Mouse (Mus musculus): Measurements from ENCODE around the gene Ryr3. TPM values are rescaled to one million over a fixed set of nuclear protein-coding genes. Genes with fewer than 3 reads are reported as not detected.

Ryr3 gene
- polyA plus RNA-seq, 1 experiment from 2014 or later, result 0.24 TPM

DNA sequence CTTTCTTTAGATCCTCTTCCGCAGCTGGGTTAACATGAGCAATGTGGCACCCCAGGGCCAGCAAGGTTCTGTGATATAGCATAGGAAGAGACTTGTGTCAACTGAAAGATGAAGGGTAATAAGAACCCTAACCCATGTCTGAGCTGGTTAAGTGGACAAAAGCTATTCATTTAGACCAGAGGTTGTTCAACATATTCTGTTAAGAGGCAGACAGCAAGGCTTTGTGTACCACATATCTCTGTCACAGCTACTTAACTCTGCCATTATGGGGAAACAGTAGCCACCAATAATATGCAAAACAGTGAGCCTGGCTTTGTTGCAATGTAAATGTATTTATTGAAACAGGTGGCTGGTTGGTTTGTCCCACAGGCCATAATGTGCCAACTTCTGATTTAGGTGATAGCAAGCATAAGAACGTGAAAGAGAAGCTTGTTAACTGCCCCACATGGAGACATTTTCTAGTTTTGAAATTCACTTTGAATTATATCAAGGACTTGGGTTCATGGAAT lies 350.8 kb downstream of the Ryr3 start:
- no peaks in the 10 kb centered on the region for H3K9me3 ChIP-seq (replicated peaks)
- no peak overlapping the region for H3K4me3 ChIP-seq
- no peaks in the 10 kb centered on the region for H3K36me3 ChIP-seq
- no peak overlapping the region for H3K27ac ChIP-seq
- 87% methylated on average over 2 of the region's 2 CpGs for WGBS
- no peaks in the 10 kb centered on the region for H3K27me3 ChIP-seq (ENCODE audit: low read depth, poor library complexity, severe bottlenecking)
- DNase-seq (ENCODE audit: low spot score), result no peak
- H3K4me1 ChIP-seq, result no peaks in the 10 kb centered on the region

DNA sequence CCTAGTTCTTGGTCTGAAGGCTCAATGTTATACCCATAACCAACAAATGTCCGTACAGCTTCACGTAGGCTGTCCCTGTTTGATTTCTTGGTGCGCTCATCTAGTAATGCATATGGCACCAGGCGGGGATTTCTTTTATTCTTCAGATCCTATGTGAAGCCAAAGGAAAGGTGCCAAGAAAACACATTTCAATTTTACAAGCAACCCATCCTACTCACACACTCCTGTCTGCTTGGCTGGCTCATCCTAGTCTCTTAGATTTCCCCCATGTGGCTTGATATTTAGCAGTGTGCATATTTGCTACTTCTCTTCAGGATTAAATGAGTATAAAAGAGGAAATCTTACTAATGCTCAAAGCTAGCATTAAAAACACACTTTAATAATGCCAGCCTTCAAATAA lies 355.1 kb downstream of the Ryr3 start:
- no peak overlapping the region for H3K27ac ChIP-seq
- no peaks in the 10 kb centered on the region for H3K27me3 ChIP-seq (ENCODE audit: low read depth, poor library complexity, severe bottlenecking)
- 91% methylated on average over 4 of the region's 4 CpGs for WGBS
- H3K36me3 ChIP-seq, result no peaks in the 10 kb centered on the region
- no peaks in the 10 kb centered on the region for H3K4me1 ChIP-seq
- no peaks in the 10 kb centered on the region for H3K9me3 ChIP-seq (replicated peaks)
- no peak overlapping the region for H3K4me3 ChIP-seq
- DNase-seq (ENCODE audit: low spot score), result no peak

DNA sequence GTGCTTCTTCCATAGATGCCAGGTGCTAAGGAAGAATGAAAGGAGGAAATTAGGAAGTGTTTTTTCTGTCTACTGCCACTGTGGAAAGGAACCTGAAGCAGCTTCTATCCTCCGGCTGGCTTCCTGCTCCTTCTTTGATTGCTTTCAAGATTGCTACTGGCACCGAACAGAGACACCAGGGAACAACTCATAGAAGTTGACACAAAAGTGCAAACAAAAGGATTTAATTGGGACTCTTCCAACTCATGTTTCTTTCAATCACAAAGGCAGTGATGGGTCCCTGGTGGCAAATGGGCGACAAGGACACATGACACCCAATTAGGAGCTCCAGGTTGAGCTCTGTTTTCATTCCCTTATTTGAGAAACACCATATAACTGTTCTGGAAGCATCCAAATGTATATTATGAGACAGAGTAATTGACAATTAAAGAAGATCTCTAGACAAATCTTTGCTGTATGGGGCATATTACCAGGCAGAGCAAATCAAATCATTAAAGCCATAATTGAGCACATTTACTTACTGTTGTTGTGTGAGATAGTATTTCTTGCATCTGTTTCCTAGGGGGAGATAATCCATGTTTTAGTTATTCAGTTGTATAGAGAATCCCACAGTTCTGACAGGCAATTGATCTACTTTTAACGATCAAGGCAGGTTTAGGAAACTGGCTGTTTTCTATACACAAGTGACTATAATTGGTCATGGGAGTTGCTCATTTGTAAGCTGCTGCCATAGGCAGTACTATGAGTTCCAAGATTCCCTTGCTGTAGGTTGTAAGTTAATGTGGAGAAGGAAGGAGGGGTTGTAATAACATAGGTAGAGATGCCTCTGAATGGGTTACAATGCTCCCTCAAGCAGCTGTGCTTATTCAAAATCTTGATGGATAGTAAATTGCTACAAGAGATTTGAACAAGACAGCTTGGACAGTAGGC lies 371.0 kb downstream of the Ryr3 start:
- whole genome bisulfite sequencing, result 67% methylated on average over 4 of the region's 4 CpGs
- no peaks in the 10 kb centered on the region for H3K27me3 ChIP-seq (ENCODE audit: low read depth, poor library complexity, severe bottlenecking)
- no peak overlapping the region for H3K4me3 ChIP-seq
- no peaks in the 10 kb centered on the region for H3K36me3 ChIP-seq
- H3K4me1 ChIP-seq, result no peaks in the 10 kb centered on the region
- no peak for DNase-seq (ENCODE audit: low spot score)
- no peak overlapping the region for H3K27ac ChIP-seq
- H3K9me3 ChIP-seq (replicated peaks), result no peaks in the 10 kb centered on the region

- WGBS, result 43% methylated on average over 3 of the region's 3 CpGs
- H3K9me3 ChIP-seq (replicated peaks), result no peaks in the 10 kb centered on the region
- no peak overlapping the region for H3K27ac ChIP-seq
- H3K4me1 ChIP-seq, result no peaks in the 10 kb centered on the region
- peak; percentile 41 for DNase-seq (ENCODE audit: low spot score)
- no peak overlapping the region for H3K4me3 ChIP-seq
- no peaks in the 10 kb centered on the region for H3K27me3 ChIP-seq (ENCODE audit: low read depth, poor library complexity, severe bottlenecking)
- H3K36me3 ChIP-seq, result no peaks in the 10 kb centered on the region
These were observed 374.0 kb downstream of the Ryr3 start for GRCm38 (mm10) chr2:112842877-112843276.

DNA sequence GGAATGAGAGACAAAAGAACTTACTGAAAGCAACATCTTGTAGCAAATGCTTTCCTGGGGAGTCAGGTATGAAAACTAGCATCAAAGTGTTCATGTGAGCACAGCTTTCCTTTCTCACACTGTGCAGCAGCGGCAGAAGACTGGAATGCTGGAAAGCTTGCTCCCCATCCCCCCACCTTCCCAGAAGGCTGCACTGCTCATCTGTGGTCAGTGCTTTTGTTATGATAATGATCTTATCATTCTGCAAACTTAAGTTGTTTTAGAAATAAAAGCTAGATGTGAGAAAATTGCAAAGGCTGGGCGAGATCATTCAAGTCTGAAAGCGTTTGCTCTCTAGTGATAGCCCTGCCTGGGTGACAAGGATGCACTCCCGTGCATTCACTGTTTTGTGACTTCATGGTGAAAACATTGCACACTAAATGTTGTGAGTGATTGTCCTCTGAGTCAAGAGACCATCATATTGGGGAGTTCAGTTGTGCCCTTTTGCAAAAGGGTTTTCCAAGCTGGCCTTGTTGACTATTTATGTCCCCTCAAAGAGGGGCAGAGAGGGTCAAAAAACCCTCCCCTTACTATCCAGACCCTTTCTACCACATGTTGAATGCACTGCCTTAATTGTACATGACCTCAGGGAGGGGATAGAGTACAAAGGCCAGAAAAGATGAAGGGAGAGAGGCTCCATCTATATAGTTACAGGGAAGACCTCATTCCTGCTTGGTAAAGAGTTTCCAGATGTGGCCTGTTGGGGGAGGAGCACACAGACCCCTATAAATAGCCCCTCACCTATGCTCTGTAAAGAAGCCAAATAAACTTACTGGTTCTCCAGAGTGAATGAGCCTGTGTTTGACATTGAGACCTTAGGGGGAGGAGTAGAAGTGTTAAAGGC lies 385.2 kb downstream of the Ryr3 start:
- Histone ChIP-seq H3K27ac (no peak overlapping the region), H3K27me3 (ENCODE audit: low read depth, poor library complexity, severe bottlenecking) (no peaks in the 10 kb centered on the region), H3K36me3 (no peaks in the 10 kb centered on the region), H3K4me3 (no peak overlapping the region), H3K9me3 (replicated peaks) (no peaks in the 10 kb centered on the region), H3K4me1 (peaks cover 16% of the 10 kb centered on the region)
- 53% methylated on average over 4 of the region's 4 CpGs for WGBS
- DNase-seq (ENCODE audit: low spot score), result peak; percentile 33

DNA sequence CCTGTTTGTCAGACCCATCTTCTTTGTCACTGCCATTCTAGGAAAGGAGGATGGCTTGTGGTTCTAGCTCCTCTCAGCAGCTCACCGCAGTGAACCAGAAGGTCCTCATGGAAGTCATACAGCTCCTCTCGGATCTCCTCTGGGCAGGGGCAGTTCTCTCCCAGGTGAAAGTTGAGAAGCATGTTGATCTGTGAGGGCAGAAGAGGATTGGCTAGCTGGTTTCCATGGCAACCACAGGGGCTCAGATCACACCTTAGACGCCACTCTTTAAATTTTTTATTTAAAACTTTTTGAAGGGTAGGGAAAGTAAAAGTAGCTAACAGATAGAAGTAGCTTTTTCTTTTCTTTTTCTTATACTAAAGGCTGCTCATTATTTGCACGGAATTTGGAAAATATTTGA lies 390.3 kb downstream of the Ryr3 start:
- Histone ChIP-seq H3K27ac (no peak overlapping the region), H3K36me3 (no peaks in the 10 kb centered on the region), H3K4me3 (no peak overlapping the region), H3K4me1 (peaks cover 11% of the 10 kb centered on the region), H3K9me3 (replicated peaks) (no peaks in the 10 kb centered on the region), H3K27me3 (ENCODE audit: low read depth, poor library complexity, severe bottlenecking) (no peaks in the 10 kb centered on the region)
- peak; percentile 34 for DNase-seq (ENCODE audit: low spot score)
- 34% methylated on average over 4 of the region's 4 CpGs for WGBS

- DNase-seq (ENCODE audit: low spot score), result no peak
- no peak overlapping the region for H3K4me3 ChIP-seq
- H3K27me3 ChIP-seq (ENCODE audit: low read depth, poor library complexity, severe bottlenecking), result no peaks in the 10 kb centered on the region
- WGBS, result 62% methylated on average over 3 of the region's 3 CpGs
- peaks cover 4% of the 10 kb centered on the region; the same call in 1 of the 2 replicates for H3K4me1 ChIP-seq
- no peaks in the 10 kb centered on the region for H3K9me3 ChIP-seq (replicated peaks)
- no peak overlapping the region for H3K27ac ChIP-seq
- H3K36me3 ChIP-seq, result no peaks in the 10 kb centered on the region
These were observed 394.2 kb downstream of the Ryr3 start for GRCm38 (mm10) chr2:112822721-112823120.

DNA sequence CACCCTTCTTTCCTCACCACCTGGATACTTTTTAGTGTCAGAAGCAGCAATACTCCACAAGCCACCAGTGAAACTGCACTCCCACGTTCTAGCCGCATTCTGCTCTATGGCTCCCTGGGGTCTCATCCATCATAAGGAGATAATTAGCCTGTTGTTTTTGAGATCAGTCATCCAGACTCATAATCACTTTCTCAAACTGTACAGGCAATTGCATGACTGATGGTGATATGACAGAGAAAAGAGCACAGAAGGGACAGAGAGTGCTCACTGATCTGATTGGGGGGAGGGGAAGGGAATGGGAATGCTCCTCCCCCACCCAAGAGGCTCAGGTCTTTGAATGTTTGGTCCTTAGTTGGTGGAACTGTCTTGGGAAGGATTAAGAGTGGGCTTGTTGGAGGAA lies 397.8 kb downstream of the Ryr3 start:
- H3K27me3 ChIP-seq (ENCODE audit: low read depth, poor library complexity, severe bottlenecking), result no peaks in the 10 kb centered on the region
- no peaks in the 10 kb centered on the region for H3K9me3 ChIP-seq (replicated peaks)
- no peak for DNase-seq (ENCODE audit: low spot score)
- WGBS, result 71% methylated on average over 2 of the region's 2 CpGs
- no peak overlapping the region for H3K27ac ChIP-seq
- H3K4me1 ChIP-seq, result no peaks in the 10 kb centered on the region
- no peaks in the 10 kb centered on the region for H3K36me3 ChIP-seq
- H3K4me3 ChIP-seq, result no peak overlapping the region

DNA sequence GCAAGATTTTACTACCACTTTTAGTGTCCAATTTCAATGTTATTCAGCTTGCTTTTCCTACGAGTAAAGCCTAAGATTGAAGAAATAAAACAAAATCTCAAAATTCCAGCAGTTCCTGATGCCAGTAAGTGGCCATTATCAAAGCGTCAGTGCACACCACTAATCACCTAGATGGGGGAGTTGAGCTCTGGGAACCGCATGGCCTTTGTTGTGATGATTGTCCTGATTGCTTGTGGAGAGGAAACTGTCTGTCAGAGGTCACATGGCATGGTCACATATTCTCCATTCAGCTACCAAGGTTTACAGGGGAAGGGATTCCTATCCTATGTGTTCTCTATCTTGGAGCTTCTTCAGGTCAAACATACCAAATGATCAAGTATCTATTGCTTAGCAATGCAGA lies 399.9 kb downstream of the Ryr3 start:
- DNase-seq (ENCODE audit: low spot score), result no peak
- Histone ChIP-seq H3K27ac (no peak overlapping the region), H3K36me3 (no peaks in the 10 kb centered on the region), H3K9me3 (replicated peaks) (no peaks in the 10 kb centered on the region), H3K4me3 (no peak overlapping the region), H3K27me3 (ENCODE audit: low read depth, poor library complexity, severe bottlenecking) (no peaks in the 10 kb centered on the region), H3K4me1 (no peaks in the 10 kb centered on the region)
- 56% methylated on average over 3 of the region's 3 CpGs for WGBS

DNA sequence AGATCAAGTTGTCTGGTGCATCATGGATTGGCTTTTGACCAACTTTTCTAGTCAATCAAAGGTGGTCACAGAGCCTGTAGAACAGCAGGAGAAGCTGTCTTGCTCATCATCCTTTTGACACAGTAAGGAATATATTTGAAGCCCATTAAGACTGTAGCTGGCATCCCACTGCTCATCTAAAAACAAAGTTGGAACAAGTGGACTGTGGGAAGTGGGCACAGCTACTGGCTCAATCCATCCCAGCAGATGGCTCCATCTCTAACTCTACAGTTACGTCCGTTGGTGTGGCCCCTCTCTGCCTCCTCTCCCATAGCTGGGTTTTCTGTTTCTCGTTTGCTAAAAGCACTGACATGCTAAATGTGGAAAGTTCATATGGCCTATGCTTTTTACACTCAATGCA lies 400.9 kb downstream of the Ryr3 start:
- no peaks in the 10 kb centered on the region for H3K4me1 ChIP-seq
- 84% methylated on average over 3 of the region's 3 CpGs for WGBS

DNA sequence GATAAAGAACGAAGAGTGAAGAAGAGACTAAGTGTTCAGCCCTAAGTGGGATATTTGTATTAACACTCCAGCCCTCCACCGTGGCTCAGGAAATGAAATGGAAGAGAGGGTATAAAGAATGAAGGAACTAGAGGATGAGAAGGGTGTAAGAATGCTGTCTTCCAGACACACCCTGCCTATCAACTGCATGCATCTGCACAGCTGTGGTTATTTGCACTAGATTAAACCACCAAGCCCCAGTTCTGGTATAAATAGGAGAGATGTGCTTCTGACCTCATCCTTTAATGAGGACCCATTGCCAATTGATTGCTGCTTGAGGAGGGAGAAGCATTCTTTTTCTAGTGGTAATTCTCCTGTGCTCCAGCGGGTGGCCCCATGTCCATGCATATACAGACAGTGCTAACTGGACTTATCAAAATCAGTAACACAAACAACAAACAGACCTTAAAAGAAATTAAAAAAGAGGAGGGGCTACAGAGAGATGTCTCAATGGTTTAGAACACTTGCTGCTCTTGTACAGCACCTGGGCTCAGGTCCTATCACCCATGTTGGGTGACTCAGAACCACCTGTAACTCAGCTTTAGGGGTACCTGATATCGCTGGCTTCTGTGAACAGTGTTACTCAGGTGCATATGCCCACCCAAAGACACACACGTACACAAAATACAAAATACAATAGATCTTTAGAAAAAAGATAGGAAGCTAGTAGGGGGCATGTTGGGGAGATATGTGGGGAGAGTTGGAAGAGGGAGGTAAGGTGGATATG lies 404.1 kb downstream of the Ryr3 start:
- Histone ChIP-seq H3K27ac (no peak overlapping the region), H3K36me3 (no peaks in the 10 kb centered on the region), H3K4me1 (no peaks in the 10 kb centered on the region), H3K4me3 (no peak overlapping the region), H3K9me3 (replicated peaks) (no peaks in the 10 kb centered on the region), H3K27me3 (ENCODE audit: low read depth, poor library complexity, severe bottlenecking) (no peaks in the 10 kb centered on the region)
- no peak for DNase-seq (ENCODE audit: low spot score)
- WGBS, result 76% methylated on average over 5 of the region's 5 CpGs

More for the DNA sequence above, 400.9 kb downstream of the Ryr3 start:
- no peak for DNase-seq (ENCODE audit: low spot score)
- H3K27ac ChIP-seq, result no peak overlapping the region
- H3K27me3 ChIP-seq (ENCODE audit: low read depth, poor library complexity, severe bottlenecking), result no peaks in the 10 kb centered on the region
- H3K4me3 ChIP-seq, result no peak overlapping the region
- no peaks in the 10 kb centered on the region for H3K36me3 ChIP-seq
- no peaks in the 10 kb centered on the region for H3K9me3 ChIP-seq (replicated peaks)

- H3K27me3 ChIP-seq (ENCODE audit: low read depth, poor library complexity, severe bottlenecking), result no peaks in the 10 kb centered on the region
- H3K9me3 ChIP-seq (replicated peaks), result no peaks in the 10 kb centered on the region
- WGBS, result 78% methylated on average over 2 of the region's 2 CpGs
- no peak overlapping the region for H3K27ac ChIP-seq
- H3K36me3 ChIP-seq, result no peaks in the 10 kb centered on the region
- DNase-seq (ENCODE audit: low spot score), result no peak
- no peaks in the 10 kb centered on the region for H3K4me1 ChIP-seq
- no peak overlapping the region for H3K4me3 ChIP-seq
These were observed 410.9 kb downstream of the Ryr3 start for GRCm38 (mm10) chr2:112806015-112806414.
